Mouse (Mus musculus): ENCODE results near the gene Celf1. TPM values are rescaled to one million over a fixed set of nuclear protein-coding genes. Genes with fewer than 3 reads are reported as not detected.

The Celf1 gene
- polyA plus RNA-seq, 1 experiment, result 34.8 TPM

DNA sequence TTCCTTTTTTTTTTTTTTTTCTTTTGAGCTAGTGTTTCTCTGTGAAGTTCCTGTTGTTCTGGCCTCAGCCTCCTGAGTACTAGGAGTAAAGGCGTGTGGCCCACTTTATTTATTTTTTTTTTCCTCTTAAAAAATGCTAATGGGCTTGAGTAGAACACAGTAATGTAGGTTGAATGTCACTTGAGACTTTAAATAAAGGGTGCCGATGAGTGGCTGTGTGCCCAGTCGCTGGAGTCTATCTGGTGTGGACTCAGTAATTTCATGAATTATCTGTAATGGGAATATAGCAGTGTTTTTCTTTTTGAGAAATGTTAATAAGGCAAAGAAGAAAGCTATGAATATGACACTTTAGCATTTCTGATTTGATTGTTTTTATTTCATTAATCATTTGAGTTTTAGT lies 13.3 kb downstream of the Celf1 start:
- TF ChIP-seq CTCF (IDR thresholded peaks at IDR 0.05; ENCODE audit: control insufficient read depth, insufficient read depth, low read length) (no peak), POLR2A (IDR thresholded peaks at IDR 0.05; ENCODE audit: borderline replicate concordance, control insufficient read depth, low read depth, low read length) (no peak)
- peaks cover 3% of the 10 kb centered on the region for H3K4me1 ChIP-seq (ENCODE audit: control insufficient read depth, insufficient read depth, low read length)
- 79% methylated on average over 3 of the region's 3 CpGs for WGBS
- H3K27ac ChIP-seq (ENCODE audit: control insufficient read depth, insufficient read depth, low read depth, low read length, poor library complexity), result no peak overlapping the region
- no peak overlapping the region for H3K4me3 ChIP-seq (replicated peaks; ENCODE audit: control insufficient read depth, low read depth, low read length)

DNA sequence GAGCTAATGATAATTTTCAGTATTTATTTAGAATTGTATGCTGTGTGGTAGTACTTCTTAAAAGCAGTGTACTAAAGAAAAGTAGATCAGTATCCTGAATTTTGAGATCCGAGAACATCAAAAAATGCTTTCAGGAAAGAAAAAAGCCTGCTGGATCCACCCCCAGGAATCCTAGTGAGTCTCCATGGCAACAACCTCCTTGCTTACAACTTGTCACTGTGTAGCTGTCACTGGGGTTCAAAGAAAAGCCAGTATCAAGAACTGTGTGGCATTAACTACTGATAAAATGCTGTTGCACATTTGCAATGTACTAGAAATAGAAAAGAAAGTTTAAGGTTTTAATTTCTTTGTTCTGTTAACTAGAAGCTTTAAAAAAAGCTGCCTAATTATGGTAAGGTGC lies 15.9 kb downstream of the Celf1 start:
- 86% methylated on average over 1 of the region's 1 CpGs for WGBS
- TF ChIP-seq CTCF (IDR thresholded peaks at IDR 0.05; ENCODE audit: control insufficient read depth, insufficient read depth, low read length) (no peak), POLR2A (IDR thresholded peaks at IDR 0.05; ENCODE audit: borderline replicate concordance, control insufficient read depth, low read depth, low read length) (no peak)
- no peak overlapping the region for H3K4me3 ChIP-seq (replicated peaks; ENCODE audit: control insufficient read depth, low read depth, low read length)
- H3K4me1 ChIP-seq (ENCODE audit: control insufficient read depth, insufficient read depth, low read length), result no peaks in the 10 kb centered on the region
- no peak overlapping the region for H3K27ac ChIP-seq (ENCODE audit: control insufficient read depth, insufficient read depth, low read depth, low read length, poor library complexity)

DNA sequence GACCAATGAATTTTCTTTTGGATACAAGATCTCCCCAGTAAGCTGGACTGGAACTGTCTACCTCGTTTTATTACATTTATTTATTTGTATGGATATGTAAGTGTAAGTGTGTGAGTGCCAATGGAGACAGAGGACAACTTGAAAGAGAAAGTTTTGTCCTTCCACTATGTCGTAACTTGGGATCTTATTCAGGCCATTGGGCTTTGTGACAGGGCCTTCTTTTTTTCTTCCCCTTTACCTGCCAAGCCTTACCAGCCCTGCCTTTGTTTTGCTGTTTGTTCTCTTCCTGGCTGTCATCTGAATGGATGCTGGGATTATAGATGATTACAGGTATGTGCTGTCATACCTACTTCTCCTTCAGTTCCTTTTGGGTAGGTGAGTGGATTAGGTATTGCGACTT lies 18.7 kb downstream of the Celf1 start:
- 86% methylated on average over 3 of the region's 3 CpGs for WGBS
- TF ChIP-seq POLR2A (IDR thresholded peaks at IDR 0.05; ENCODE audit: borderline replicate concordance, control insufficient read depth, low read depth, low read length) (no peak), CTCF (IDR thresholded peaks at IDR 0.05; ENCODE audit: control insufficient read depth, insufficient read depth, low read length) (no peak)
- Histone ChIP-seq H3K4me1 (ENCODE audit: control insufficient read depth, insufficient read depth, low read length) (no peaks in the 10 kb centered on the region), H3K27ac (ENCODE audit: control insufficient read depth, insufficient read depth, low read depth, low read length, poor library complexity) (no peak overlapping the region), H3K4me3 (replicated peaks; ENCODE audit: control insufficient read depth, low read depth, low read length) (no peak overlapping the region)

DNA sequence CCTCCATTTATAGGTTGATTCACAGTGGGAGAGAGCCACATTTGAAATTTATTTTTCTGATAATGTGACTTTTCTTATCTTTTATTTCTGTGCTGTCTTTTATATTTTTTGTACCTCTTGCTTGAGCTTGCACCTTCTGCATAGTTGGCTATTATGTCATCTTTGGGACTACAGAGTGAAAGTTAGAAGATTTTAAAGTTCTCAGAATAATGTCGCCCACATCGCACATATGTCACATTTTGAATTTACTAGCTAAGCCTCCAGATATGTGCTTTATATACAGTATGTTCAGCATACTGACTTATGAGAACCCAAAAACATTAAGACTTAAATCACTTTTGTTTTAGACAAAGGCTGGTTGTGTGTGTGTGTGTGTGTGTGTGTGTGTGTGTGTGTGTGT lies 19.8 kb downstream of the Celf1 start:
- TF ChIP-seq CTCF (IDR thresholded peaks at IDR 0.05; ENCODE audit: control insufficient read depth, insufficient read depth, low read length), result no peak
- no peak for TF ChIP-seq POLR2A (IDR thresholded peaks at IDR 0.05; ENCODE audit: borderline replicate concordance, control insufficient read depth, low read depth, low read length)
- WGBS, result 93% methylated on average over 2 of the region's 2 CpGs
- H3K4me3 ChIP-seq (replicated peaks; ENCODE audit: control insufficient read depth, low read depth, low read length), result no peak overlapping the region
- H3K27ac ChIP-seq (ENCODE audit: control insufficient read depth, insufficient read depth, low read depth, low read length, poor library complexity), result no peak overlapping the region
- no peaks in the 10 kb centered on the region for H3K4me1 ChIP-seq (ENCODE audit: control insufficient read depth, insufficient read depth, low read length)

DNA sequence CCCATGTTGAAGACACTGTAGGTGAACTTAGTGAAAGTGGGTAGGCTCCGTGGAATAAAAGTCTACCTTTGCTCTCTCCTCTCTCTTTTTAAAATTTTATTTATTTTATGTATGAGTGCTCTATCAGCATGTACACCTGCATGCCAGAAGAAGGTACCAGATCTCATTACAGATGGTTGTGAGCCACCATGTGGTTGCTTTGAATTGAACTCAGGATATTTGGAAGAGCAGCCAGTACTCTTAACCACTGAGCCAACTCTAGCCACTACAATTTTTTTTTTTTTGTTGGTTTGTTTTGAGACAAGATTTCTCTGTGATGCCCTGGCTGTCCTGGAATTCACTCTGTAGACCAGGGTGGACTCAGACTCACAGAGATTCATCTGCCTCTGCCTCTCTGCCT lies 23.1 kb downstream of the Celf1 start:
- no peak for TF ChIP-seq POLR2A (IDR thresholded peaks at IDR 0.05; ENCODE audit: borderline replicate concordance, control insufficient read depth, low read depth, low read length)
- Histone ChIP-seq H3K4me3 (replicated peaks; ENCODE audit: control insufficient read depth, low read depth, low read length) (no peak overlapping the region), H3K4me1 (ENCODE audit: control insufficient read depth, insufficient read depth, low read length) (no peaks in the 10 kb centered on the region), H3K27ac (ENCODE audit: control insufficient read depth, insufficient read depth, low read depth, low read length, poor library complexity) (no peak overlapping the region)
- WGBS, result 76% methylated on average over 1 of the region's 1 CpGs

DNA sequence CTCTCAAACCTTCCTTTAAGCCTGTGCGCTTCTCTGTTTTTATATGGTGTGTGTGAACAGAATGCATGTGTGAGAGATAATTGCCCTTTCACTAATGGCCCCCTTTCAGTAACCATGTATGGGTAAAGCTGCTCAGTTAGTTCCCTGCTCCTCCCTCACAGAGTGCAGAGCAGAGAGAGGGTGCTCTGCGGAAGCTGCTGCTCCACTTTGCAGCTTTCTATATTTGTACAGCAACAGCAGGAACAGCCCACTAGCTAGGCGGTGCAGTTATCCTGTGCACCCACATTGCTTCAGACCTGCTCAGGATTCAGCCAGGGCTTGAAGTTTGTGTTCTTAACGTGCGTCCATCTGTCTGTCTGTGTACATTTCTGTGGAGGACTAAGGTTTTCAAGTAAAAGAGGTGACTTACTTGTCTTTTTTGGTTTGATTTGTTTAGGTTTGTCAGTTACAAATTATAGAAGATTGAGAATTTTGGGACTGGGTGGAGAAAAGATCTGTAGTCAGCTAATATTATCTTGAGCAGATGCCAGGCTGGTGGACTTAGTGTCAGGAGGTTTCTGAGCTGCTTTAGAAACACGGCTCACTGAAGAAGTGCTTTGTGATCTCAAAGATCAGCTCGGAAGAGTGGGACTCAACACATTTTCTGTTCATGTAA lies 24.8 kb downstream of the Celf1 start:
- Histone ChIP-seq H3K27ac (ENCODE audit: control insufficient read depth, insufficient read depth, low read depth, low read length, poor library complexity) (no peak overlapping the region), H3K4me1 (ENCODE audit: control insufficient read depth, insufficient read depth, low read length) (no peaks in the 10 kb centered on the region), H3K4me3 (replicated peaks; ENCODE audit: control insufficient read depth, low read depth, low read length) (no peak overlapping the region)
- 47% methylated on average over 7 of the region's 7 CpGs for WGBS
- TF ChIP-seq POLR2A (IDR thresholded peaks at IDR 0.05; ENCODE audit: borderline replicate concordance, control insufficient read depth, low read depth, low read length), result no peak
- no peak for TF ChIP-seq CTCF (IDR thresholded peaks at IDR 0.05; ENCODE audit: control insufficient read depth, insufficient read depth, low read length)

DNA sequence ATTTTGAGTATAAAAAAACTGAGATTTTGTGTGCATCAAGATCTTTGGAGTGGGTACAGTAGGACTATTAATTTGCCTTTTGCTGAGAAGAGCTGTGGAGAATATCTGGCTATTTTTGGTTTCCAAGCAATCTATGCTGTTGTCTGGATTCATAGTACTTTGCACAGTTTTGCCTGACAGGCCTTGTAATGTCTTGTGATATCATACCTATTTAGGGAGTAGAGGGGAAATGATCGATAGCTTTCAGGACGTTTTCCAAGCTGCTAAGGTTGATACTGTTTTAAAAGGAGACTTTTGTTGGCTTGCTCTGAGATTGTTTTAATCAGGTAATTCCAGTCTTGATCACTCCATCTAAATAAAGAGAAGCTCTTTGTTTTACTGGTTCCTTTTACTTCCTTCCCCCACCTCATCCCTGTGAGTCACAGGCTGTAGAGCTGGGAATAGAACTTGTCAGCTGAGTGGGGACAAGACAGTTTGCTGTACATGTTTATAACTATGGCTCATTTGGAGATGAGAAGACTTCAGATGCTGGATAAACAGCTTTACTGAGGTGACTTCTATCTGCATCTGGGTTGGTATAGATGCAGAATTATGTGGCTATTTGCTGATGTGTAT lies 25.4 kb downstream of the Celf1 start:
- TF ChIP-seq POLR2A (IDR thresholded peaks at IDR 0.05; ENCODE audit: borderline replicate concordance, control insufficient read depth, low read depth, low read length) (no peak), CTCF (IDR thresholded peaks at IDR 0.05; ENCODE audit: control insufficient read depth, insufficient read depth, low read length) (no peak)
- Histone ChIP-seq H3K4me1 (ENCODE audit: control insufficient read depth, insufficient read depth, low read length) (no peaks in the 10 kb centered on the region), H3K27ac (ENCODE audit: control insufficient read depth, insufficient read depth, low read depth, low read length, poor library complexity) (no peak overlapping the region), H3K4me3 (replicated peaks; ENCODE audit: control insufficient read depth, low read depth, low read length) (no peak overlapping the region)
- 56% methylated on average over 2 of the region's 2 CpGs for WGBS

DNA sequence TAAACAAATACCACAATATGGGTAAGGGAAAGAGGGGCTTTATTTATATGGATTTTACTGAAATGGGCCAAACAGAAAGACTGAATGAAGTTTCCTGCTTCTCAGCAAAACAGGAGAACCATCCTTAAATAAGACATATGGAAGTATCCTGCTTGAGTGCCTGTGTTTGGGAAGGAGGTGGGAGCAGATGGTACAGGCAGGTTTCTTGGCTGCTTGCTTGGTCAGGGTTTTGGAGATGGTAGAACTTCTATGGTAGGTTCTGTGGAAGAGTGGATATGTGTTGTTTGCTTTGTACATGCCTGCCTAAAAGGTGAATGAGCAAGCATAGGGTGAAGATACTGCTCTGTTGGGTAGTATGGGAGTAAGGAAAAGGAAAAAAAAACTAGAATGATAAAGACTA lies 30.4 kb downstream of the Celf1 start:
- Histone ChIP-seq H3K27ac (ENCODE audit: control insufficient read depth, insufficient read depth, low read depth, low read length, poor library complexity) (no peak overlapping the region), H3K4me3 (replicated peaks; ENCODE audit: control insufficient read depth, low read depth, low read length) (no peak overlapping the region), H3K4me1 (ENCODE audit: control insufficient read depth, insufficient read depth, low read length) (no peaks in the 10 kb centered on the region)
- TF ChIP-seq CTCF (IDR thresholded peaks at IDR 0.05; ENCODE audit: control insufficient read depth, insufficient read depth, low read length) (no peak), POLR2A (IDR thresholded peaks at IDR 0.05; ENCODE audit: borderline replicate concordance, control insufficient read depth, low read depth, low read length) (no peak)

DNA sequence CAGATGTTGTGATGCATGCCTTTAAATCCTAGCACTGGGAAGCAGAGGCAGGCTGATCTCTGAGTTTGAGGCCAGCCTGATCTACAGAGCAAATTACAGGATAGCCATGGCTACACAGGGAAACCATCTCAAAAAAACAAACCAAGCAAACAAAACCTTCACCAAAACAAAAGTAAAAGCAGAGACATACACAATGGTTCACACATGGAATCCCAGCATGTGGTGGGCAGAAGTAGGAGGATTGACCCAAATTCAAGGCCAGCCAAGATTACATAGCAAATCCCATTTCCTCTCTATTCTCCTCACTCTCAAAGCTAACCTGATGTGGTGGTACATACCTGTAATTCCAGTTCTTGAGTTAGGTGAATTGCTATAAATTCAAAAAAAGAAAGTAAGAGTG lies 33.9 kb downstream of the Celf1 start:
- no peak overlapping the region for H3K27ac ChIP-seq (ENCODE audit: control insufficient read depth, insufficient read depth, low read depth, low read length, poor library complexity)
- TF ChIP-seq CTCF (IDR thresholded peaks at IDR 0.05; ENCODE audit: control insufficient read depth, insufficient read depth, low read length) (no peak), POLR2A (IDR thresholded peaks at IDR 0.05; ENCODE audit: borderline replicate concordance, control insufficient read depth, low read depth, low read length) (no peak)
- H3K4me1 ChIP-seq (ENCODE audit: control insufficient read depth, insufficient read depth, low read length), result no peaks in the 10 kb centered on the region
- H3K4me3 ChIP-seq (replicated peaks; ENCODE audit: control insufficient read depth, low read depth, low read length), result no peak overlapping the region
